Mouse (Mus musculus) kidney, adult 8-10 months (tissue): Measurements from ENCODE around the gene Esr2.
"Not testable (repeated sequence)": the region's sequence is repeated elsewhere in the genome, so short reads cannot be mapped to it uniquely, and the experiment has no call there.

ENCODE experiments used
- DNase-seq, 2 experiments: peaks; one replicate each; pipeline ENCODE4 v3.0.0; 2022

The Esr2 gene

DNA sequence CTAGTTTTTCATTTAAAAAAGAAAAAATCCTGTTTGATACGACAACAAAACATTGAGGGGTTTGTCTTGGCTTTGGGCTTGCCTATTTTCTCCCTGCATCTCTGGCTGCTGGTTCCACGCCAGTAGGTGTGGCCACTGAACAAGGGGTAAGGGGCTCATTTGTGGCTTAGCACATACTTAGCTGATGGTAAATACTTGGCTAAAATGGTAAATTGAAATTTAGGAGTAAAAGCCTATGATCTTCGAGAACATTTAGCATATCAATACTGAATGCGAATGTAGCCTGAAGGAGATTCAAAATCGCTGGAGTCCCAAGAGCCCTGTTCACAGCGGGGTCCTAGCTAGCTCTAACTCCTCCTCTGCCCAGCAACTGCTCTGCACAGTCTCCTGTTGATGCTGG is 40.4 kb downstream of the Esr2 start:
- no peak for DNase-seq

- not testable (repeated sequence) for DNase-seq
Measured at GRCm38 (mm10) chr12:76133081-76133480, 44.0 kb downstream of the Esr2 start.

- no peak for DNase-seq
Measured at GRCm38 (mm10) chr12:76132591-76132990, 44.5 kb downstream of the Esr2 start.

- no peak for DNase-seq
Measured at GRCm38 (mm10) chr12:76130891-76131290, 46.2 kb downstream of the Esr2 start.

- DNase-seq: peak in 1 of 2 experiments; percentile 25
Measured at GRCm38 (mm10) chr12:76130281-76130680, 46.8 kb downstream of the Esr2 start.

- DNase-seq: peak; percentile 35 to 38
Measured at GRCm38 (mm10) chr12:76128831-76129230, 48.2 kb downstream of the Esr2 start.

DNA sequence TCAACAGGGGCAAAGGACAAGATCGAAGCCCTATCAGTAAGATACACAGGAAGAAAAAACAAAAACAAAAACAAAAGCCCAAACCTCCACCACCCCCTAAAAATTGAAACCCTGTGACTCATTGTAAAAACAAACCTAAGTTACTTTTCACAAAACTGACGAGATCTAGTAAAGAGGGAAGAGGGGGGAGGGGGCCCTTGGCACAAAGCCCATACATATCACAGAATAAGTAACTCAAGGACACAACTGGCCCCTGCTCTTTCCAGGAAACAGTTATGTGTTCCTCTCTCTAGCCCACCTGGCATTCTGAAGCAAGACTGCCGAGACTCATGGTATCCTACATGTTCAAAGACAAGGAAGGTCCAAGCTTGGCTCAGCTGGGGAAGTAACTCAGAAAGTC is 48.8 kb downstream of the Esr2 start:
- no peak for DNase-seq

DNA sequence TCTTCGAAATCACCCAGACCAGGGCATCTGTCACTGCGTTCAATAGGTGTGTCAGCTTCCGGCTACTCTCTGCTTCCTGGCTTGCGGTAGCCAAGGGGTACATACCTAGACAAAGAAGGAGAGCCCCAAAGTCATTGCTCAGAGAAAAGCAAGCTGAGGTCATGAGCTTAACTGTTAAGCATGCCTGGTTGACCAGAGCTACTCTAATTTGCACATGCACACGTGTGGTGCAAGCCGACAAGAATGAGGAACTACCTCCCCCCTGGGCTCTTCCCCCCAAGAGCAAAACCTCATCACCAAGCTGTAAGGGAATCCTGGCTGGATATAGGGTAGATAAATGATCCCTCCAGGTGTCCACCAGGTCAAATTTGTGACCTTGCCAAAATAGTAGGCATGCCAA is 53.8 kb downstream of the Esr2 start:
- no peak for DNase-seq

DNA sequence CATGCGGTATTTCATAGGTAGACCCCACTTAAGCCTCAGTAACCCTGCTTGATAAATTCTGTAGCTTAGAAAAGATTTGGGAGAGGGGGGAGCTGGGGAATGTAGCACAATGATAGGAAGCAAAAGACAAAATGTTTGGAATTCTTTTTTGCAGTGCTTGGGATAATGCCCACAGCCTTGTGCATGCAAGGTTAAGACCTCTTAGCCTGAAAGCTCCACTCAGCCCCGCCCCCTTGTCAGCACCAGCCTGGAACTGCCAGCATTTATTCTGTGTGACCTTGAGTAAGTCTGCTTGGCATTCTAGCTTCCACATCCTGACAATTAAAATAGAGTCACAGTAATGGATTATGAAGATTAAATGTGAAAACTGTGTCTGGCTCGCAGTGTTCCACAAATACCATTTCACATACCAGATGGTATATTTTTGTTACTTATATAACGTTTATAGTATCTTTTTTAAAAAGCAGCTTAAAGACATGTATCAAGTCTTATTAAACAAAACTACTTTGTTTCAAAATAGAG is 59.4 kb downstream of the Esr2 start:
- DNase-seq: peak; percentile 64 to 78

DNA sequence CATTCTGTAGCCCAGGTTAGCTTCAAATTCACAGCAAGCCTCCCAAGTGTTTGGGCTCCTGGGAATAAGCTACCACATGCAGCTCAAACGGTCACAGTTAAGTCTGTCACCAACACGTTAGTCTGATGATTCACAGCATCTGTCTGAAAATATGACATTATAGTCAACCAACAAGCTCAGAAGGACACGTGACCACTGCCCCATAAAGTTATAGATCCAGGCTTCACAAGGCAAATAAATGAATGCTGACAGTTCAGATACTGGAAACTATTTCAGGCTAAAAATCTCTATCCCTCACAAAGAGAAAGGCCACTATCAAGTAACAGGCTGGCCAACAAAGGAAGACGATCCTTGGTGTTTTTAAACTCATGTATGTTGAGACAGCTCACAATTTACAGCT is 60.5 kb downstream of the Esr2 start:
- DNase-seq: no peak

DNA sequence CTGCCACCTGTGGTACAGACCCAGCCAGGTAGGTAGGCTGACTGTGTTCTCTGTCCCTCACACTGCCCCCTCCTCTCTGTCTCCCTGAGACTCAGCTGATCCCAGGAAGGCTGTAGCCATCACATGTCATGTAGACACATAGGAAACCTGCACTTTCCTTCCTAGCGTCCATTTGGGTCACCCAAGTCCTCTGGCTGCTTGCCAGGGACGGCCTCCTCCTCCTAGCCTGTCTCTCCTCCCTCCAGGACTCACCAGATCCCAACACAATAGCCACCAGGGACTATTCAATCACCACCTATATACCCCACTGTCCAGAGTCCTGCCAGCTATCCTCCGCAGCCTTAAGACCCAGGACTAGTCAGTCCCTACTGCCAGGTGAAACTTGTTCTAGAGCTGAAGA is 66.0 kb downstream of the Esr2 start:
- no peak for DNase-seq

- no peak for DNase-seq
Measured at GRCm38 (mm10) chr12:76109646-76110405, 67.2 kb downstream of the Esr2 start.

- no peak for DNase-seq
Measured at GRCm38 (mm10) chr12:76104596-76105351, 72.3 kb downstream of the Esr2 start.

DNA sequence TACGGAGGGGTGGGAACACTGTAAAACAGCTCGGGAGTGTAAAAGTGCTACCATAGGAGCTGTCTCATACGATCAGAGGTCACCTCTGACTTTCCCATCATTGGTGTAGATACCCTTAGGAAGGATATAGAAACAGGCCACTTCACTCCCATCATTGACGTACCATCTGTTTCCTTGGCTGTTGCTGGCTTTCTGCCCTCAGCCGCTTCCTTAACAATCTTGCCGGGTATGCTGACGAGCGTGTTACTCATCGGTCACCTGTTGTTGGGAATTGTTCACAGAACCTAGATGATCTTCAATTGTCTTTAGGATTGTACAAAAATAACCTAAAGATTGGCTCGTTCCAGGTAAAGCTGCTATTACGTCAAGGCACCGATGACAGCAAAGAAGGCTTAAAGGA is 74.4 kb downstream of the Esr2 start:
- no peak for DNase-seq

DNA sequence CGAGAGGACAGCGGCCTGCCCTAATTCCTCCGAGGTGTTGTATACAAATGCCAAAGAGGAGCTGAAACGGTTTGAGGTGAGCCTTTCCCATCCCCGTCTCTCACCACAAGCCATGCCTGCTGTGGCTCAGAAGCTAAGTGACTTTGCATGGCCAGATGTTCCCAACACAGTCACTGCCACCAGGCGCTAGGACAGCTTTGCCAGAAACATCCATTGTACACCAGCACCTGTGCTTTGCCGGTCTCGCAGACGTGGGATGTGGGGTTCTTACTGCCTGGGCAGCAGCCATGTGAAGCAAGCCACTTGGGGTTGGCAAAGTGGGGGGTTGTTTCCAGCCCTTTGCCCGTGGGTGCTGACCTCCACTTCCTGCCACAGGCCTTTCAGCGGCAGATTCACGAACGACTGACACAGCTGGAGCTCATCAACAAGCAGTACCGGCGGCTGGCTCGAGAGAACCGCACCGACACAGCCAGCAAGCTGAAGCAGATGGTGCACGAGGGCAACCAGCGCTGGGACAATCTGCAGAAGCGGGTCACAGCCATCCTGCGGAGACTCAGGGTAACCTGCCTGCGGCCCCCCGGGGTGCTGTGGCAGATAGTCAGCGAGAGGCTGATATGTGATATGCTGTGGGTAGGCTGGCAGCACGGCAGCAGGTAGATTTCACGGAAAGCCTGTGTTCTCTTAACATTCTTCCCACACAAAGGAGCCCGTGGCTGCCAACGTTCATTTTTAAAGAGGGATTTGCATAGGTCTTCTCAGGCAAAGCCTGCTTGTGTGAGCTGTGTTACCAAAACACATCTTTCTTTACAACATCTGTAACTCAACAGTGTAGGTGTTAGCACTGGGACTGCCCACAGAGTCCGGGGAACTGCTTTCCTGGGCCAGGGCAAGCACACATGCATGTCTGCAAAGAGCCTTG is 81.7 kb downstream of the Esr2 start:
- no peak for DNase-seq

GRCm38 (mm10) chr12:76093613-76094588 is 83.2 kb downstream of the Esr2 start:
- DNase-seq: no peak

DNA sequence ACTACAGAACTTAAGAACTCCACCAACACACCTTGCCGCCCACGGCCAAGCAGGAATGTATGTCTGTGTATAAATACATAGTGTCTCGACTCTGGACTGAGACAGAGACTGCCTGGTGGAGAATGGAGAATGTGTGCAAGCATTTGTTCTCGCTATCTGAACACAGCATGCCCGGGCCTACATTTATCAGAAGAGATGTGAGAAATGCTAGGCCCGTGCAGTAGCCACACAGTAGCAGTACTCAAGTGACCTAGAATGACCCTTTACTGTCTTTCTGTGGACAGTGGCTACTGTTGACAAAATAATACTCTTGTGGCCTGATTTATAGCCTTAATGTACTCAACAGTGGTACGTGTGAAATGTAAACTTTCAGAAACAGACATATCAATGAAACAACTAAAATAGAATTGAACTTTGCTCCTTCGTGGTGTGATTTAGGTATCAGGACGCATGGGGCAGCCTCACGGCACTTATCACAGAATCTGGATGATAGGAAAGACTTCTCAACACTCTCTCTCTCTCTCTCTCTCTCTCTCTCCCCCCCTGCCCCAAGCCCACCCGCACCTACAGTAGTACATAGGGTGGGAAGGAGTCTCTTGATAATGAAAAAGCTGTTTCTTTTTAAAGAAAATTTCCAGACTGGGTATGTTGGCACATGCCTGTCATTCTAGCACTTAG is 84.1 kb downstream of the Esr2 start:
- no peak for DNase-seq

- DNase-seq: no peak
Measured at GRCm38 (mm10) chr12:76087025-76087424, 90.0 kb downstream of the Esr2 start.

GRCm38 (mm10) chr12:76085956-76086905 is 90.8 kb downstream of the Esr2 start:
- peak; percentile 30 to 61 for DNase-seq

DNA sequence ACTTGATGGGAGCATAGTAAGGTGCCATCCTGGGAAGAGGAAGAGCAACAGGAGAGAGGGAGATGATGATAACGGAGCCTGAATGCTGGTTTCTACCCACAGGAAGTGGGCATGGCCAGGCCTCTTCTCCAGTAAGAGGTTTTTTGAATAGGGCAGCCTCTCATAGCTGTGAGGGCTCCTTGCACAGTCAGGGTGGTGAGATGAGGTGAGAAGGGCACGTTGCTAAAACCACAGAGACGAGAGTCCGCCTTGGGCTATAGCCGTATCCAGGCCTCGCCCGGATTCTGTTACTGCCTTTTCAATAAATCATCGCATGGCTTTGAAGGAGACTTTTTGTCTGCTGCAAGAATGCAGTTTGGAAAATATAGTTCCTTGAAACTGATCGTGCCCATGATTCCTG is 92.0 kb downstream of the Esr2 start:
- no peak for DNase-seq
